Mouse (Mus musculus) thymus, adult 2 months (tissue): ENCODE data around the gene Txk. TPM values are rescaled to one million over a fixed set of nuclear protein-coding genes. Genes with fewer than 3 reads are reported as not detected.

Experiments used
- DNase-seq: peaks from one replicate; pipeline ENCODE4 v3.0.0; 2021
- H3K27ac ChIP-seq: fragments of 200-500 bp; 2 replicates; pipeline ENCODE4 v1.5.1; 2012; ENCODE audit warnings: low read length, control low read depth; ENCODE audit not compliant: control insufficient read depth, insufficient read depth
- H3K27me3 ChIP-seq: fragments of 200-500 bp; 2 replicates; pipeline ENCODE4 v1.6.1; 2012; ENCODE audit warnings: mild to moderate bottlenecking, low read length, moderate library complexity, mixed read lengths; ENCODE audit not compliant: control insufficient read depth, insufficient read depth
- H3K36me3 ChIP-seq: fragments of 200-500 bp; 2 replicates; pipeline ENCODE4 v1.6.1; 2012; ENCODE audit warnings: mild to moderate bottlenecking, low read length, moderate library complexity; ENCODE audit not compliant: control insufficient read depth, insufficient read depth
- H3K4me1 ChIP-seq: fragments of 200-500 bp; replicated peaks from 2 replicates; pipeline ENCODE4 v1.6.1; 2012; ENCODE audit warnings: low read length; ENCODE audit not compliant: control insufficient read depth, insufficient read depth
- H3K4me3 ChIP-seq: fragments of 200-500 bp; 2 replicates; pipeline ENCODE4 v1.5.1; 2012; ENCODE audit warnings: mild to moderate bottlenecking, low read length, control low read depth, moderate library complexity; ENCODE audit not compliant: control insufficient read depth, insufficient read depth
- CTCF ChIP-seq: fragments of 200-500 bp; IDR thresholded peaks from 2 replicates; pipeline ENCODE4 v1.5.1; 2012; ENCODE audit warnings: mild to moderate bottlenecking, control low read depth, low read length, moderate library complexity, borderline replicate concordance; ENCODE audit not compliant: control insufficient read depth, poor library complexity, insufficient read depth; ENCODE audit errors: extremely low read depth
- POLR2A ChIP-seq: fragments of 200-500 bp; IDR thresholded peaks from 2 replicates; pipeline ENCODE4 v1.6.1; 2012; ENCODE audit warnings: mild to moderate bottlenecking, low read length, control low read depth, moderate library complexity; ENCODE audit not compliant: control insufficient read depth, poor library complexity, insufficient read depth; ENCODE audit errors: extremely low read depth
- WGBS: fragments of 180-500 bp; shearing (Covaris S2); methylation state at CpG from one replicate; pipeline ENCODE4 v1.1.7; 2018; 5-methylcytosine and 5-hydroxymethylcytosine counted together
- polyA plus RNA-seq: library from polyadenylated mRNA; depleted of rRNA; stranded (reverse); fragments of >200 nt; gene quantifications from 2 replicates; pipeline ENCODE4 v1.2.3, GENCODE M21; 2012

Txk gene
- polyA plus RNA-seq, 1 experiment: 22.8 TPM

DNA sequence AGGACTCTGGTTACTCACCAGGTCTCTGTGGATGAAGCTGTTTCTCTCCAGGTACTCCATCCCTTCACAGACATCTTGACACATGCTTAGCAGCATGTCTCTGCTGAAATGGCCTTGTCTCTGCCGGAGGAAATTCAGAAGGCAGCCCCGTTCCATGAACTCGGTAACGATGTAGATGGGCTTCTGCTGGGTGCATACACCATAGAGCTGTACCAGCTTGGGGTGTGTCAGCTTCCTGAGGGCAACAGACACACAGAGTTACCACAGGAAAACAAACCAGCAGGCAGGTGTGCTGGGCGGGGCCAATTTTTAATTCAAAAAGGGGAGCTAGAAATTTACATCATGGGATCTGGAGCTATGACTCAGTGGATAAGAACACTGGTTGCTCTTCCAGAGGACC lies 11.0 kb upstream of the Txk start:
- TF ChIP-seq CTCF (no peak), POLR2A (peak; percentile 57; the same call in 1 of the 2 replicates)
- peak; percentile 54 for DNase-seq
- 10% methylated on average over 5 of the region's 5 CpGs for WGBS
- peaks cover 21% of the 10 kb centered on the region for H3K4me1 ChIP-seq
- no peaks in the 10 kb centered on the region for H3K27me3 ChIP-seq
- H3K36me3 ChIP-seq: peaks cover 17% of the 10 kb centered on the region
- H3K27ac ChIP-seq: peak overlapping the region; percentile 95
- peak overlapping the region; percentile 60 for H3K4me3 ChIP-seq

DNA sequence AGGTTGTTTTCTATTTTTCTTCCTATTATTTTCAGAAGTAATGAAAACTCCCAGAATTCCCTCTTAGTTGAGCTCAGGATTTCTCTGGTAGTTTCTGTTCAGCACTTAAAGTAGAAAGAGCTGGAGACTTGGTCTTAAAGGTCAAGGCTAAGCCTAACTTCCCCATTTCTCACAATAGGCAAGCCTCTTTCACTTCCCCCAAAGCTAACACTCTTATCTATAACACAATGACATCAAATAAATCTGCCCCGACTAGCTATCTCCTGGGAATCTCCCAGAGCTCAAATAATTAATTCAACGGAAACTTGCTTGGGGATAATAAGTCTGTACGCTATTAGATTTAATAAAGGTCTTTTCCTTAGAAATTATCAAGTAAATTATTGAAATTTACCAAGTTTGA lies 10.4 kb upstream of the Txk start:
- DNase-seq: no peak
- Histone ChIP-seq H3K27me3 (no peaks in the 10 kb centered on the region), H3K4me3 (no peak overlapping the region), H3K4me1 (peaks cover 21% of the 10 kb centered on the region), H3K27ac (peak overlapping the region; percentile 95), H3K36me3 (peaks cover 22% of the 10 kb centered on the region)
- TF ChIP-seq POLR2A: no peak
- 14% methylated on average over 3 of the region's 3 CpGs for WGBS

GRCm38 (mm10) chr5:72761758-72762157 lies 9.2 kb upstream of the Txk start:
- H3K27me3 ChIP-seq: no peaks in the 10 kb centered on the region
- TF ChIP-seq CTCF (no peak), POLR2A (no peak)
- peak overlapping the region; percentile 55; the same call in 1 of the 2 replicates for H3K27ac ChIP-seq
- peaks cover 25% of the 10 kb centered on the region for H3K4me1 ChIP-seq
- 91% methylated on average over 5 of the region's 5 CpGs for WGBS
- peaks cover 32% of the 10 kb centered on the region for H3K36me3 ChIP-seq
- no peak overlapping the region for H3K4me3 ChIP-seq
- DNase-seq: no peak

GRCm38 (mm10) chr5:72761237-72761636 lies 8.7 kb upstream of the Txk start:
- Histone ChIP-seq H3K27ac (peak overlapping the region; percentile 82; the same call in 1 of the 2 replicates), H3K4me1 (peaks cover 25% of the 10 kb centered on the region), H3K36me3 (peaks cover 37% of the 10 kb centered on the region), H3K27me3 (no peaks in the 10 kb centered on the region), H3K4me3 (no peak overlapping the region)
- no peak for TF ChIP-seq POLR2A
- no peak for TF ChIP-seq CTCF
- DNase-seq: peak; percentile 72
- 6% methylated on average over 5 of the region's 5 CpGs for WGBS

DNA sequence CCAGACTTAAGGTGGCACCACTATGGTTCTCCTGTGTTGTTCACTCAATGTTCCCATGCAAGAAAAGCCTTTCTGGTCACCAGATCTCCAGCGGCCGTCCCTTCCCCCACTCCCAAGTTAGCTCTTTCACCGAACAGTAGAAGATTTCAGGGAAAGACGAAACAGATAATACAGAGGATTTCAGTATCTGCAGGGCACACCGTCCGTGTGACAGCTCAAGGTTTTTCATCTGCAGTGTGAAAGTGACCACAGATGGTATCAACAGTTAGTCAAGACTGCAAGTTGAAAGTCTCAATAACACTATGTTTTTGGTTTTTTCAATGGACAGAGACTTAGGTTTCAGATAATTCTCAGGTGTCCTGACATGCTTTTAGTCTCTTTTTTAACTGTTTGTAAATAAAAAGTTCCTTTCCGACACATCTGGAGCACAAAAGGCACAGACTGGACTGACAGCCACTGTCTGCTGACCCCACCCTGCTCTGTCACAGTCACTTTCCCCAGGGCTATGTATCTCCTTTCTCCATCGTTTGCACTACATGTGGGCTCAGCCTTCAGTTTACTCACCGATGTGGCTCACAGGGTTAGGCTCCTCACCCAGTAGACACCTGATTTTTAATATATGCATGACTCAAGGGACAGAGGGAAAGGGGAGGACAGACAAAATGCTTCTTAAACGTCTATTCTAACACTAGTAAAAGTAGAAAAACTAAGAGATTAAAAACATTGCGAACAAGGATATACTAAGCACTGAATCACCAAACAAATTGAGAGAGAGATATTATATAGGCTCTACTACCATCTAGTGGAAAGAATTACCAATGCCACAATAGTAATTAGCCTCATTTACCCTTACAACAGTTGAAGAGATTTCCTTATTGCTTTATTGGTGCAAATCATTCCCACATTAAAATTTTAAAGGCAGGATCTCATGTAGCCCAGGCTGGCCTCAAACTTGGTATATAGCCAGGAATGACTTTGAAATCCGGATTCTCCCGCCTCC lies 6.6 kb upstream of the Txk start:
- no peak for DNase-seq
- Histone ChIP-seq H3K4me3 (no peak overlapping the region), H3K27ac (no peak overlapping the region; the same call in 1 of the 2 replicates), H3K36me3 (peaks cover 53% of the 10 kb centered on the region), H3K27me3 (no peaks in the 10 kb centered on the region), H3K4me1 (peaks cover 27% of the 10 kb centered on the region)
- no peak for TF ChIP-seq CTCF
- no peak for TF ChIP-seq POLR2A
- 79% methylated on average over 13 of the region's 13 CpGs for WGBS

DNA sequence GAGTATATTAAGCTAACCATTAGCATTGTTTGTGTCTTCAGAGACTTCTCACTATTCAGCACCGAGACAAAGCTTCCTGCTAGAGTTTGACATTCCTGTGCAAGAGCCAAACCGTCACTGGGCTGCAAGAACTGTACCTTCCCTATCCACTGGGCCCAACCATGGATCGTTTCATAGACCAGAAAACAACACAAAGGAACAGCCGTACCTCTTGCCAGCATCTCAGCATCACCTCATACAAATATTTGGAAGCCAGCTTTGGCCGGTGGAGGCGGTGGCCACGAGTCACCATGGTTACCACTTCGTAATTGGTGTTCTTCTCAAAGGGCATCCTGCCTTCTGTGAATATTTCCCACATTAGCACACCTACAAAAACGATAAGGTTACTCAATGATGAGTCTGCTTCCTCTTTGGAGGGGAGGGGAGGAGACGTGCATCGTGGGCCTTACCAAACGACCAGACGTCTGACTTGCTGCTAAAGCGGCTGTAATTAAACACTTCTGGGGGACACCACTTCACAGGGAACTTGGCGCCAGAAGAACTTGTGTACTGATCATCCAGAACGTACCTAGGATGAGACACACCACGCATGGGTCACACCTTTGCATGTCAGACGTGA lies 4.7 kb upstream of the Txk start:
- Histone ChIP-seq H3K27ac (no peak overlapping the region), H3K4me1 (peaks cover 30% of the 10 kb centered on the region), H3K4me3 (no peak overlapping the region), H3K27me3 (no peaks in the 10 kb centered on the region), H3K36me3 (peaks cover 53% of the 10 kb centered on the region)
- no peak for TF ChIP-seq CTCF
- no peak for TF ChIP-seq POLR2A
- WGBS: 85% methylated on average over 18 of the region's 18 CpGs
- DNase-seq: no peak
